Mouse (Mus musculus) kidney, adult 9 months (tissue): ENCODE measurements at regions not wholly inside any gene's neighbourhood (a gene's known extent, or its start where the extent isn't known, plus 50 kb on each side); places are given as distances from the start of the nearest gene placed in this dataset.
"Not testable (repeated sequence)": the region's sequence is repeated elsewhere in the genome, so short reads cannot be mapped to it uniquely, and the experiment has no call there.

Experiments used
- DNase-seq: peaks from one replicate; pipeline ENCODE4 v3.0.0; 2022

DNA sequence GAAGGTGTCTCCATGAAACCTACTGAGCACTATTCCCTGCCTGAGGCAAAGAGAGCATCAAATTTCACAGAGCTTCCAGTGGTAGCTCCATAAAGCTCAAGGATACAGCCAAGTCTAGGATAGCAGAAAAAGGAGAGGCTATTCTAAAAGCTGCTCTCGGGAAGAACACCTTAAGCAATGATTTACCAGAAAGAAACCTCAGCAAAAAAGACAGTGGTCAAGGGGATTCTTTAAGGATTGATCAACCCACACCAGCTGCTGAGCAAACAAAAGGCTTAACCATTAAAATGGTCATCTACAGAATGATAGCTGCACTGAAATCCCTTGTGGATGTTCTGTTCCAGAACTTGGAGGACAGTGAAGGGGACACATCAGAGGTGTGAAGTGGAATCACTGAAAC lies 78.3 kb upstream of the Gm904 start:
- DNase-seq: peak; percentile 81

DNA sequence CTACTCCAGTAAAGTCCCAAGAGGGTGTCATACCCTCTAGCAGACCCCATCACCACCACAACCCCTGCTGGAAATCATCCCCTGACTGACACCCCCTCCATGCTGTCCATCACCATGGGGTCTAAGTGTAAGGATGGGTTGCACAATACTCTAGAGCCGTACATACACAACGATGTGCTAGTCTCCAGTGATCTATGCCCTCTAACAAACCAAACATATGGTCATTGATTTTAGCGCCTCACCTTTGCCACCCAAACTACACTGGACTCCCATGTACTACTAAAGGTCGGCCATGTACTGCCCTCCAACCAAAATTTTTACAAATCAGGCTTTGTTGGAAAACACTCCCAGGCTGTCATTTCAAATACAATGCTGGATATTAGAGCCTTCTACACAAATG lies 64.1 kb upstream of the Gm904 start:
- DNase-seq: not testable (repeated sequence)

DNA sequence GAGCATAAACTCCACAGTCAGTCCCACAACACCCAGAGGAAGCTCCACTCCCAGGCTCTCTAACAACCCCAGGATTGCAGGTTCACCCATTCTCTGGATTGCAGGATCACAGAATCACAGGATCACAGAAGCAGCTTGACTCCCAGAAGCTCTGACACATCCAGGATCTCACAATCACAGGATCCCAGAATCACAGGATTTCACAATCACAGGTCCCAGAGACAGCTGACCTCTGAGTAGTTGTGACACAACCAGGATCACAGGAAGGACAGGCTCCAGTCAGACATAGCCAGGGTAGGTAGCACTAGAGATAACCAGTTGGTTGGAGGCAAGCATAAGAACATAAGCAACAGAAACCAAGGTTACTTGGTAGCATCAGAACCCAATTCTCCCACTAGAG lies 52.6 kb upstream of the Gm904 start:
- not testable (repeated sequence) for DNase-seq
